Mouse (Mus musculus) small intestine, adult 10 weeks (tissue): Measurements from ENCODE around the gene Olfr566. TPM values are rescaled to one million over a fixed set of nuclear protein-coding genes. Genes with fewer than 3 reads are reported as not detected.

Source experiments
- polyA plus RNA-seq: library from polyadenylated mRNA; stranded (reverse); fragments of 350-450 nt; fragmentation: Illumina TruSeq; extraction: RNeasy Lipid Tissue Mini Kit (QIAGEN cat#74804); gene quantifications from one replicate; pipeline ENCODE4 v1.2.3, GENCODE M21; 2014; ENCODE audit warnings: low replicate concordance

Gene Olfr566
- polyA plus RNA-seq: not detected

DNA sequence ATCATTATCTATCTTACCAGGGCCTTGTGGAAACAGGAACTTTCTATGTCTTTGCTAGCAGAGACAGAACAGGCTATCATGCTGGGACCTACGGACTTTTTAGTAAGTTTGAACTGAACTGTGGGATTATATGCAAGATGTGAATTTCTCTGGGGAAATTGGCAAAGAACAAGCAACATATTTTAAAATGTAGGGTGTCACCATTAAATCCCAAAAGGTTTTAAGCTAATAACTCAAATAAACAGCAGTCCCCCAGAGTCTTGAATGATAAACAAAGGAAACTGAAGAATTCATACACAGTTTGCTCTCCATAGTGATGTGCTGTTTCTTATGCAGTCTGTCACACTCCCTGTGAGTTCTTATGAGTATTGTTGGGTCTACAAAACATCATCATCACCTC is at the start of gene Olfr566:
Gene Olfr566, minus strand, starts transcription at position 101 of the 400 bp plus-strand sequence.

DNA sequence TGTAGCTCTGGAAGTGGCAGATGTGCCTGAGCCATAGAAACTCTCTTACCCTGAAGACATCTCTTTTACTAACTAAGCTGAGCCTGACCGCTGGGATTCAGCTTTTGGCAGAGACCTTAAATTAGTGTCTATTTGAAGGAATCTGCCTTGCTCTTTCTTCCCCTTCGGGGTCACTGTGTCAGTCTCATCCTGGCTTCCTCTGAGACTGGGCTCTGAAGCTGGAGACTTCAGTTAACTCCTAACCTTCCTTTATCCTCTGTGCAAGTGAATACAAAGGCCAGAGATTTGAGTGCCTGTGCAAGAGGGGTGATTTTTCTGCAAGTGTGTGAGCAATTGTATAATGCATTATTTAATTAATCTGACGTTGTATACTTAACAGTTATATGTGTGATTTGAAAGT is 32.2 kb upstream of the Olfr566 start, which contains the start of gene Olfr569:
Gene Olfr569, minus strand, starts transcription at position 101 of the 400 bp plus-strand sequence.

DNA sequence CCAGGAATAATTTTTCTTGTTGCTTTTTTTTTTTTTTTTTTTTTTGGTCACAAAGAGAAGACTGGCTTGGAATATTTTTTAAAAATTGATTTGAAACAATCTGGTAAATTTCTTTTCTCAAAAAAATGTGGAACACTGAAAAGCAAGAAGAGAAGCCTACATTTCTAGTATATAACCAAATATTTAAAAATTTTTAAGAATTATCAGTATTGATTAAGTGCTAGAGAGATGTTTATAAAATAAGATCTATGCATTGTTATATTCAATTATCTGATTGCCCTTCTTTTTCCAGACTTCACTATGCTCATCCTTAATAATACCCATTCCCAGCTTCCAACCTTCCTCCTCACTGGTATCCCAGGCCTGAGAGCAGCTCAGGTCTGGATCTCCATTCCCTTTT is 18.3 kb upstream of the Olfr566 start, which contains the start of gene Olfr568:
Gene Olfr568, plus strand, starts transcription at position 301 of the 400 bp plus-strand sequence.

Other genes starting within 250 kb of the Olfr566 start
- not detected for gene Olfr553, start 240.5 kb downstream of the Olfr566 start, polyA plus RNA-seq
- gene Olfr554, start 220.3 kb downstream of the Olfr566 start, polyA plus RNA-seq: not detected
- not detected for gene Olfr555, start 199.9 kb downstream of the Olfr566 start, polyA plus RNA-seq
- gene Olfr556, start 193.9 kb downstream of the Olfr566 start, polyA plus RNA-seq: not detected
- 3.0 TPM for gene Trim68, start 171.4 kb downstream of the Olfr566 start, polyA plus RNA-seq
- gene Olfr557, start 162.9 kb downstream of the Olfr566 start, polyA plus RNA-seq: not detected
- 2.3 TPM for gene Olfr558, start 156.6 kb downstream of the Olfr566 start, polyA plus RNA-seq
- gene Olfr33, start 139.7 kb downstream of the Olfr566 start, polyA plus RNA-seq: not detected
- gene Olfr559, start 131.3 kb downstream of the Olfr566 start, polyA plus RNA-seq: not detected
- gene Olfr560, start 99.4 kb downstream of the Olfr566 start, polyA plus RNA-seq: 0.30 TPM
- 1.3 TPM for gene Olfr78, start 99.3 kb downstream of the Olfr566 start, polyA plus RNA-seq
- 0.26 TPM for gene Olfr561, start 87.5 kb downstream of the Olfr566 start, polyA plus RNA-seq
- not detected for gene Olfr564, start 55.3 kb downstream of the Olfr566 start, polyA plus RNA-seq
- not detected for gene Olfr568, start 18.4 kb upstream of the Olfr566 start, polyA plus RNA-seq
- gene Olfr569, start 32.1 kb upstream of the Olfr566 start, polyA plus RNA-seq: not detected
- not detected for gene Olfr570, start 35.8 kb upstream of the Olfr566 start, polyA plus RNA-seq
- not detected for gene Olfr571, start 58.8 kb upstream of the Olfr566 start, polyA plus RNA-seq
- gene Olfr572, start 65.6 kb upstream of the Olfr566 start, polyA plus RNA-seq: not detected
- not detected for gene Olfr573-ps1, start 83.8 kb upstream of the Olfr566 start, polyA plus RNA-seq
- gene Olfr574, start 89.7 kb upstream of the Olfr566 start, polyA plus RNA-seq: not detected
- gene Olfr575, start 100.0 kb upstream of the Olfr566 start, polyA plus RNA-seq: not detected
- not detected for gene Olfr576, start 103.9 kb upstream of the Olfr566 start, polyA plus RNA-seq
- not detected for gene Olfr577, start 117.2 kb upstream of the Olfr566 start, polyA plus RNA-seq
- gene Olfr578, start 130.6 kb upstream of the Olfr566 start, polyA plus RNA-seq: not detected
- not detected for gene Olfr582, start 179.3 kb upstream of the Olfr566 start, polyA plus RNA-seq
- not detected for gene Olfr583, start 192.5 kb upstream of the Olfr566 start, polyA plus RNA-seq
- gene Olfr584, start 223.1 kb upstream of the Olfr566 start, polyA plus RNA-seq: not detected
- not detected for gene Olfr585, start 239.0 kb upstream of the Olfr566 start, polyA plus RNA-seq